Mouse (Mus musculus) cerebellum, adult 11-12 months (tissue): ENCODE measurements around the gene Caskin1.
"Not testable (repeated sequence)": the region's sequence is repeated elsewhere in the genome, so short reads cannot be mapped to it uniquely, and the experiment has no call there.

Experiments
- DNase-seq: peaks from one replicate; pipeline ENCODE4 v3.0.0; 2022

The Caskin1 gene

GRCm38 (mm10) chr17:24488186-24488661, at the start of gene Caskin1:
Caskin1 (plus strand) TSS chr17:24488601.
- peak; percentile 76 for DNase-seq

- DNase-seq, result no peak
Measured at GRCm38 (mm10) chr17:24440377-24440776, 48.0 kb upstream of the Caskin1 start.

- DNase-seq, result no peak
Measured at GRCm38 (mm10) chr17:24441148-24441547, 47.3 kb upstream of the Caskin1 start.

- DNase-seq, result no peak
Measured at GRCm38 (mm10) chr17:24442107-24442506, 46.3 kb upstream of the Caskin1 start.

GRCm38 (mm10) chr17:24442632-24443155, 45.7 kb upstream of the Caskin1 start, which contains the start of gene Dnase1l2:
Dnase1l2 (minus strand) TSS chr17:24443105.
- no peak for DNase-seq

- peak; percentile 84 for DNase-seq
Measured at GRCm38 (mm10) chr17:24443409-24443808, 45.0 kb upstream of the Caskin1 start.

- DNase-seq, result no peak
Measured at GRCm38 (mm10) chr17:24446590-24446989, 41.8 kb upstream of the Caskin1 start.

- no peak for DNase-seq
Measured at GRCm38 (mm10) chr17:24449507-24449906, 38.9 kb upstream of the Caskin1 start.

- DNase-seq, result peak; percentile 23
Measured at GRCm38 (mm10) chr17:24451220-24451619, 37.2 kb upstream of the Caskin1 start.

GRCm38 (mm10) chr17:24453372-24453771, 35.0 kb upstream of the Caskin1 start:
- DNase-seq, result peak; percentile 43

GRCm38 (mm10) chr17:24454218-24454755, 34.1 kb upstream of the Caskin1 start:
- DNase-seq, result no peak

- peak; percentile 99 for DNase-seq
Measured at GRCm38 (mm10) chr17:24454756-24455522, 33.5 kb upstream of the Caskin1 start.

GRCm38 (mm10) chr17:24455523-24456206, 32.7 kb upstream of the Caskin1 start:
- not testable (repeated sequence) for DNase-seq

- DNase-seq, result no peak
Measured at GRCm38 (mm10) chr17:24461580-24461979, 26.8 kb upstream of the Caskin1 start.

GRCm38 (mm10) chr17:24462932-24463331, 25.5 kb upstream of the Caskin1 start:
- DNase-seq, result no peak

- DNase-seq, result no peak
Measured at GRCm38 (mm10) chr17:24463374-24464133, 24.8 kb upstream of the Caskin1 start.

- DNase-seq, result no peak
Measured at GRCm38 (mm10) chr17:24468636-24469246, 19.7 kb upstream of the Caskin1 start.

- no peak for DNase-seq
Measured at GRCm38 (mm10) chr17:24469336-24469909, 19.0 kb upstream of the Caskin1 start.

GRCm38 (mm10) chr17:24469910-24470602, 18.3 kb upstream of the Caskin1 start, which contains the start of the genes E4f1 and Pgp:
E4f1 (minus strand) TSS chr17:24470313.
Pgp (plus strand) TSS chr17:24470392.
- peak; percentile 100 for DNase-seq

GRCm38 (mm10) chr17:24470701-24471527, 17.5 kb upstream of the Caskin1 start:
- peak; percentile 66 for DNase-seq
